Mouse (Mus musculus) forebrain, embryonic 11.5 days (tissue): ENCODE data around the gene Fam102a. TPM values are rescaled to one million over a fixed set of nuclear protein-coding genes. Genes with fewer than 3 reads are reported as not detected.

Experiments
- ATAC-seq: fragments of 200-750 bp; cut with Nextera tagmentation; replicated peaks from 2 replicates; pipeline ENCODE4 v1.8.0; 2017; ENCODE audit warnings: moderate TSS enrichment; ENCODE audit not compliant: low FRiP score
- DNase-seq: peaks from one replicate; pipeline ENCODE4 v3.0.0-alpha.2; 2017; ENCODE audit warnings: low spot score
- H3K27ac ChIP-seq: fragments of 300-500 bp; sonication (generic); 2 replicates; pipeline ENCODE4 v1.5.1; 2014; ENCODE audit warnings: low read depth, low read length
- H3K27me3 ChIP-seq: fragments of 300-500 bp; sonication (generic); 2 replicates; pipeline ENCODE4 v1.6.1; 2014; ENCODE audit warnings: mild to moderate bottlenecking, low read length, mixed read lengths; ENCODE audit not compliant: control insufficient read depth, insufficient read depth
- H3K36me3 ChIP-seq: fragments of 300-500 bp; sonication (generic); 2 replicates; pipeline ENCODE4 v1.6.1; 2014; ENCODE audit warnings: mild to moderate bottlenecking, low read length, moderate library complexity, mixed read lengths; ENCODE audit not compliant: control insufficient read depth, insufficient read depth
- H3K4me1 ChIP-seq: fragments of 300-500 bp; sonication (generic); replicated peaks from 2 replicates; pipeline ENCODE4 v1.6.1; 2014; ENCODE audit warnings: low read length, mixed read lengths; ENCODE audit not compliant: control insufficient read depth, insufficient read depth
- H3K4me2 ChIP-seq: fragments of 300-500 bp; sonication (generic); 2 replicates; pipeline ENCODE4 v1.6.1; 2014; ENCODE audit warnings: low read depth, mild to moderate bottlenecking, low read length, moderate library complexity, mixed read lengths; ENCODE audit not compliant: severe bottlenecking
- H3K4me3 ChIP-seq: fragments of 300-500 bp; sonication (generic); 2 replicates; pipeline ENCODE4 v1.5.1; 2014; ENCODE audit warnings: low read depth, low read length
- H3K9ac ChIP-seq: fragments of 300-500 bp; sonication (generic); 2 replicates; pipeline ENCODE4 v1.6.1; 2014; ENCODE audit warnings: low read length
- H3K9me3 ChIP-seq: fragments of 300-500 bp; sonication (generic); 2 replicates; pipeline ENCODE4 v1.6.1; 2016; ENCODE audit warnings: low read length, mixed read lengths; ENCODE audit not compliant: control insufficient read depth
- WGBS: fragments of 180-500 bp; shearing (Covaris S2); extraction: QIAGEN DNeasy Blood & Tissue Kit; methylation state at CpG from one replicate; pipeline ENCODE4 v1.1.7; 2014; 5-methylcytosine and 5-hydroxymethylcytosine counted together
- polyA plus RNA-seq: library from polyadenylated mRNA; unstranded; fragments of >200 nt; fragmentation: Nextera tagmentation; extraction: Ambion mirVana; gene quantifications from 2 replicates; pipeline ENCODE4 v1.2.1, GENCODE M21; 2014

Fam102a gene
- polyA plus RNA-seq, 1 experiment from 2014 or later = 10.6 TPM

- Histone ChIP-seq H3K27ac (no peak overlapping the region), H3K36me3 (no peaks in the 10 kb centered on the region), H3K9me3 (no peaks in the 10 kb centered on the region; the same call in 1 of the 2 replicates), H3K4me2 (no peak overlapping the region), H3K4me1 (no peaks in the 10 kb centered on the region), H3K4me3 (no peak overlapping the region), H3K27me3 (no peaks in the 10 kb centered on the region), H3K9ac (no peak overlapping the region)
- DNase-seq (no peak), ATAC-seq (no peak)
- 81% methylated on average over 22 of the region's 22 CpGs for WGBS
These were observed 28.2 kb upstream of the Fam102a start for GRCm38 (mm10) chr2:32506673-32507668.

GRCm38 (mm10) chr2:32507906-32508305 is 27.2 kb upstream of the Fam102a start:
- no peak for ATAC-seq
- Histone ChIP-seq H3K36me3 (no peaks in the 10 kb centered on the region), H3K27ac (no peak overlapping the region)

GRCm38 (mm10) chr2:32509287-32509686 is 25.8 kb upstream of the Fam102a start:
- H3K9ac ChIP-seq = no peak overlapping the region
- no peaks in the 10 kb centered on the region for H3K4me1 ChIP-seq
- H3K27me3 ChIP-seq = no peaks in the 10 kb centered on the region
- DNase-seq (no peak), ATAC-seq (no peak)
- H3K4me3 ChIP-seq = no peak overlapping the region
- 62% methylated on average over 4 of the region's 4 CpGs for WGBS
- H3K27ac ChIP-seq = 0 out of 2 replicates have a peak overlapping the region, but pooled peaks have one; percentile 18
- no peaks in the 10 kb centered on the region; the same call in 1 of the 2 replicates for H3K9me3 ChIP-seq
- H3K4me2 ChIP-seq = no peak overlapping the region
- no peaks in the 10 kb centered on the region for H3K36me3 ChIP-seq

More at GRCm38 (mm10) chr2:32507906-32508305, 27.2 kb upstream of the Fam102a start:
- Histone ChIP-seq H3K4me2 (no peak overlapping the region), H3K9ac (no peak overlapping the region), H3K27me3 (no peaks in the 10 kb centered on the region), H3K4me1 (no peaks in the 10 kb centered on the region), H3K9me3 (no peaks in the 10 kb centered on the region; the same call in 1 of the 2 replicates), H3K4me3 (no peak overlapping the region)
- 83% methylated on average over 9 of the region's 9 CpGs for WGBS
- DNase-seq = no peak

- Histone ChIP-seq H3K4me3 (no peak overlapping the region), H3K4me2 (no peak overlapping the region), H3K4me1 (no peaks in the 10 kb centered on the region), H3K9ac (no peak overlapping the region), H3K36me3 (no peaks in the 10 kb centered on the region), H3K27me3 (no peaks in the 10 kb centered on the region), H3K9me3 (no peaks in the 10 kb centered on the region; the same call in 1 of the 2 replicates), H3K27ac (0 out of 2 replicates have a peak overlapping the region, but pooled peaks have one; percentile 18)
- DNase-seq (no peak), ATAC-seq (no peak)
- 56% methylated on average over 8 of the region's 8 CpGs for WGBS
These were observed 25.2 kb upstream of the Fam102a start for GRCm38 (mm10) chr2:32509896-32510295.

- Histone ChIP-seq H3K9me3 (no peaks in the 10 kb centered on the region), H3K4me3 (no peak overlapping the region), H3K27ac (no peak overlapping the region), H3K4me2 (no peak overlapping the region), H3K27me3 (no peaks in the 10 kb centered on the region), H3K9ac (no peak overlapping the region), H3K36me3 (no peaks in the 10 kb centered on the region), H3K4me1 (no peaks in the 10 kb centered on the region)
- ATAC-seq = no peak
- DNase-seq = no peak
- 88% methylated on average over 7 of the region's 7 CpGs for WGBS
These were observed 22.5 kb upstream of the Fam102a start for GRCm38 (mm10) chr2:32512592-32512991.

GRCm38 (mm10) chr2:32514335-32514734 is 20.8 kb upstream of the Fam102a start:
- Histone ChIP-seq H3K9me3 (no peaks in the 10 kb centered on the region), H3K4me2 (no peak overlapping the region), H3K27ac (no peak overlapping the region), H3K4me3 (no peak overlapping the region), H3K36me3 (no peaks in the 10 kb centered on the region), H3K9ac (no peak overlapping the region), H3K27me3 (no peaks in the 10 kb centered on the region), H3K4me1 (no peaks in the 10 kb centered on the region)
- 74% methylated on average over 6 of the region's 6 CpGs for WGBS
- DNase-seq (no peak), ATAC-seq (no peak)

GRCm38 (mm10) chr2:32517233-32517867 is 17.8 kb upstream of the Fam102a start:
- Histone ChIP-seq H3K4me1 (no peaks in the 10 kb centered on the region), H3K9ac (no peak overlapping the region), H3K36me3 (no peaks in the 10 kb centered on the region), H3K4me2 (no peak overlapping the region), H3K27ac (no peak overlapping the region), H3K27me3 (no peaks in the 10 kb centered on the region), H3K9me3 (no peaks in the 10 kb centered on the region), H3K4me3 (no peak overlapping the region)
- DNase-seq = no peak
- ATAC-seq = no peak
- WGBS = 91% methylated on average over 4 of the region's 4 CpGs

GRCm38 (mm10) chr2:32520034-32520990 is 14.8 kb upstream of the Fam102a start:
- no peak overlapping the region for H3K27ac ChIP-seq
- no peak overlapping the region for H3K9ac ChIP-seq
- no peaks in the 10 kb centered on the region for H3K36me3 ChIP-seq
- H3K4me3 ChIP-seq = no peak overlapping the region
- WGBS = 80% methylated on average over 8 of the region's 8 CpGs
- H3K9me3 ChIP-seq = no peaks in the 10 kb centered on the region
- DNase-seq (no peak), ATAC-seq (no peak)
- H3K27me3 ChIP-seq = no peaks in the 10 kb centered on the region
- no peak overlapping the region for H3K4me2 ChIP-seq
- H3K4me1 ChIP-seq = no peaks in the 10 kb centered on the region
